Mouse (Mus musculus) intestine, embryonic 15.5 days (tissue): ENCODE results near the gene Kcnk13. TPM values are rescaled to one million over a fixed set of nuclear protein-coding genes. Genes with fewer than 3 reads are reported as not detected.

Source experiments
- polyA plus RNA-seq: library from polyadenylated mRNA; unstranded; fragments of >200 nt; fragmentation: Nextera tagmentation; extraction: Ambion mirVana; gene quantifications from 2 replicates; pipeline ENCODE4 v1.2.1, GENCODE M21; 2015

Kcnk13 gene
- polyA plus RNA-seq, 1 experiment from 2014 or later: 0.72 TPM

Other genes with a start within 250 kb of the Kcnk13 start
- 10.1 and 10.2 TPM in 2 replicates for gene Efcab11, start 80.1 kb upstream of the Kcnk13 start, polyA plus RNA-seq
- 45.1 and 47.9 TPM in 2 replicates for gene Tdp1, start 80.0 kb upstream of the Kcnk13 start, polyA plus RNA-seq
- 228 and 235 TPM in 2 replicates for gene Psmc1, start 145.7 kb downstream of the Kcnk13 start, polyA plus RNA-seq
- gene Nrde2, start 195.2 kb downstream of the Kcnk13 start, polyA plus RNA-seq: 10.2 and 12.1 TPM in 2 replicates
- gene Calm1, start 234.9 kb downstream of the Kcnk13 start, polyA plus RNA-seq: 2,249 and 2,526 TPM in 2 replicates